Mouse (Mus musculus) neural tube, embryonic 15.5 days (tissue): ENCODE results near the gene Echdc2. TPM values are rescaled to one million over a fixed set of nuclear protein-coding genes. Genes with fewer than 3 reads are reported as not detected.
"Not testable (repeated sequence)": the region's sequence is repeated elsewhere in the genome, so short reads cannot be mapped to it uniquely, and the experiment has no call there.

Experiments used
- ATAC-seq: fragments of 200-750 bp; cut with Nextera tagmentation; 2 replicates; pipeline ENCODE4 v1.8.0; 2017; ENCODE audit warnings: mild to moderate bottlenecking, moderate TSS enrichment, moderate library complexity; ENCODE audit not compliant: low FRiP score
- H3K27ac ChIP-seq: fragments of 300-500 bp; sonication (generic); replicated peaks from 2 replicates; pipeline ENCODE4 v1.5.1; 2015; ENCODE audit warnings: mild to moderate bottlenecking, inconsistent platforms
- H3K27me3 ChIP-seq: fragments of 300-500 bp; sonication (generic); replicated peaks from 2 replicates; pipeline ENCODE4 v1.6.1; 2015; ENCODE audit warnings: inconsistent platforms
- H3K36me3 ChIP-seq: fragments of 300-500 bp; sonication (generic); 2 replicates; pipeline ENCODE4 v1.6.1; 2015; ENCODE audit warnings: inconsistent platforms
- H3K4me1 ChIP-seq: fragments of 300-500 bp; sonication (generic); 2 replicates; pipeline ENCODE4 v1.6.1; 2015; ENCODE audit warnings: inconsistent platforms
- H3K4me2 ChIP-seq: fragments of 300-500 bp; sonication (generic); 2 replicates; pipeline ENCODE4 v1.6.1; 2015; ENCODE audit warnings: inconsistent platforms, mild to moderate bottlenecking, moderate library complexity
- H3K4me3 ChIP-seq: fragments of 300-500 bp; sonication (generic); replicated peaks from 2 replicates; pipeline ENCODE4 v1.5.1; 2015; ENCODE audit warnings: mild to moderate bottlenecking, inconsistent platforms
- H3K9ac ChIP-seq: fragments of 300-500 bp; sonication (generic); replicated peaks from 2 replicates; pipeline ENCODE4 v1.6.1; 2015; ENCODE audit warnings: mild to moderate bottlenecking, inconsistent platforms
- H3K9me3 ChIP-seq: fragments of 300-500 bp; sonication (generic); replicated peaks from 2 replicates; pipeline ENCODE4 v1.6.1; 2016; ENCODE audit warnings: inconsistent platforms
- WGBS: fragments of 180-500 bp; shearing (Covaris S2); methylation state at CpG from one replicate; pipeline ENCODE4 v1.1.7; 2015; ENCODE audit warnings: mixed read lengths; 5-methylcytosine and 5-hydroxymethylcytosine counted together
- polyA plus RNA-seq: library from polyadenylated mRNA; unstranded; fragments of >200 nt; fragmentation: Nextera tagmentation; extraction: Ambion mirVana; gene quantifications from 2 replicates; pipeline ENCODE4 v1.2.1, GENCODE M21; 2015

Gene Echdc2
- polyA plus RNA-seq, 1 experiment from 2014 or later, result 11.8 TPM

- Histone ChIP-seq H3K27me3 (no peaks in the 10 kb centered on the region), H3K4me2 (no peak overlapping the region), H3K9ac (no peak overlapping the region), H3K36me3 (no peaks in the 10 kb centered on the region), H3K4me3 (no peak overlapping the region), H3K4me1 (no peaks in the 10 kb centered on the region), H3K27ac (no peak overlapping the region), H3K9me3 (no peaks in the 10 kb centered on the region)
- no peak for ATAC-seq
Observed at GRCm38 (mm10) chr4:108143778-108144177, 21.5 kb upstream of the Echdc2 start.

DNA sequence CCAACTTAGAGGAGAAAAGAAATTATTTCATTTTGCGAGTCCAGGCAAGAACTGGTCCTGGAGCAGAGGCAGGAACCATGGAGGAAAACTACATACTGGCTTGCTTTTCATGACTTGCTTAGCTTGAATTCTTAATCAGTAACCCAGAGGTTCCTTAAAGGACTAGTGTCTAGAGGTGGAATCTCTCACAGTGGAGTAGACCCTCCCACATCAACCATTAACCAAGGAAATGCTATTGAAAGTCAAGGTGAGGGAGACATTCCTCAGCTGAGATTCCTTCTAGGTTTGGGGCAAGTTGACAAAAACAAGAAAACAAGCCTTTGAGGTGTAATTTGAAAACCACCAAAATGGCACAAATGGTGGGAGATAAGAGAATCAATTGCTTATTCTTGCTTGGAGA is 20.4 kb upstream of the Echdc2 start, which contains the start of gene Scp2:
Gene Scp2 (minus strand): TSS at position 119 of the 400 bp plus-strand sequence.
- no peaks in the 10 kb centered on the region for H3K36me3 ChIP-seq

DNA sequence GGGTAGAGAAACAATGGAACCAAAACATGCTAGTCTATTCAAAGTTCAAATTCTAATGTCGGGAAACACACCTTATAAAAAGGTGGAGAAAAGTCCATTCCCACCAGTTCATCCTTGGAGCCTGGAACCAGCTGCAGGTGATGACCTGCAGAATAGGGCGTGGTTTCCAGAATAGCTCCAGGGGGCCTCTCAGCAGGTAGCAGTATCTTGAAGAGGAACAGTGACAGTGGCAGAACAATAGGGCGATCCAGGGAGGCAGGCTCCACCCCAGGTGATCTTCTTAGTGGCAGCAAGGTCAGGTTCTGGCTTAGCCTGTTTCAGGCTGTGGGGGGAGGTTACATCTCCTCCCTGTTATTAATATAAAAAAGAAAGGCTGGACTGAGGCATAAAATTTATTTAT is 19.7 kb upstream of the Echdc2 start:
- not testable (repeated sequence) for H3K4me1 ChIP-seq, ATAC-seq, H3K9ac ChIP-seq, H3K27me3 ChIP-seq, H3K27ac ChIP-seq, H3K9me3 ChIP-seq, H3K4me3 ChIP-seq, H3K36me3 ChIP-seq, H3K4me2 ChIP-seq
- WGBS, result 52% methylated on average over 3 of the region's 3 CpGs

More for the DNA sequence above, 20.4 kb upstream of the Echdc2 start, which contains the start of gene Scp2:
- H3K4me1 ChIP-seq, result no peaks in the 10 kb centered on the region
- H3K4me2 ChIP-seq, result no peak within 1 kb of the TSS
- no peaks in the 10 kb centered on the region for H3K9me3 ChIP-seq
- H3K27ac ChIP-seq, result no peak within 1 kb of the TSS
- no peaks in the 10 kb centered on the region for H3K27me3 ChIP-seq
- H3K9ac ChIP-seq, result no peak within 1 kb of the TSS
- no peak for ATAC-seq
- no peak within 1 kb of the TSS for H3K4me3 ChIP-seq
- 94% methylated on average over 1 of the region's 1 CpGs for WGBS

- not testable (repeated sequence) for H3K27me3 ChIP-seq, H3K36me3 ChIP-seq, H3K4me1 ChIP-seq, H3K4me2 ChIP-seq, H3K9ac ChIP-seq, H3K4me3 ChIP-seq, H3K9me3 ChIP-seq, H3K27ac ChIP-seq, ATAC-seq
- 78% methylated on average over 1 of the region's 1 CpGs for WGBS
Observed at GRCm38 (mm10) chr4:108155141-108155540, 10.1 kb upstream of the Echdc2 start.

- H3K27me3 ChIP-seq, result no peaks in the 10 kb centered on the region; the same call in 1 of the 2 replicates
- no peak for ATAC-seq
- no peak overlapping the region for H3K27ac ChIP-seq
- H3K36me3 ChIP-seq, result no peaks in the 10 kb centered on the region
- H3K4me2 ChIP-seq, result no peak overlapping the region
- 91% methylated on average over 8 of the region's 8 CpGs for WGBS
- peaks cover 10% of the 10 kb centered on the region for H3K4me1 ChIP-seq
- no peak overlapping the region for H3K9ac ChIP-seq
- H3K4me3 ChIP-seq, result no peak overlapping the region
- no peaks in the 10 kb centered on the region for H3K9me3 ChIP-seq
Observed at GRCm38 (mm10) chr4:108161936-108162335, 3.3 kb upstream of the Echdc2 start.

GRCm38 (mm10) chr4:108163291-108163690 is 1.9 kb upstream of the Echdc2 start:
- WGBS, result 86% methylated on average over 3 of the region's 3 CpGs
- H3K36me3 ChIP-seq, result no peaks in the 10 kb centered on the region
- no peaks in the 10 kb centered on the region; the same call in 1 of the 2 replicates for H3K27me3 ChIP-seq
- H3K4me1 ChIP-seq, result peaks cover 10% of the 10 kb centered on the region
- no peak overlapping the region for H3K4me2 ChIP-seq
- H3K4me3 ChIP-seq, result no peak overlapping the region
- H3K9ac ChIP-seq, result no peak overlapping the region
- H3K27ac ChIP-seq, result no peak overlapping the region
- no peak for ATAC-seq
- no peaks in the 10 kb centered on the region for H3K9me3 ChIP-seq

DNA sequence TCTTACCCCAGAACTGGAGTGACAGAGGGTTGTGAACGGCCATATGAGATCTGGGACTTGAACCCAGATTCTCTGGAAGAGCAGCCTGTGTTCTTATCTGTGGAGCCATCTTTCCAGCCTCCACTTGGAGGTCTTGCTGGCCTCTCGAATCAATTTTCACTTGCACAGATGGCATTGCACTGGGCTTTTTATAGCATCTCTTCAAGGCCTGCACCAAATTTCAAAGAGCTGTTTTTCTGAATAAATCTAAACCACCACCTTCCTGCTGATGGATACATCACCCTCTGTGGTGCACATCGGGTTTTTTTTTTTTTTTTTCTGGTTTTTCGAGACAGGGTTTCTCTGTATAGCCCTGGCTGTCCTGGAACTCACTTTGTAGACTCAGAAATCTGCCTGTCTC is 1.6 kb downstream of the Echdc2 start:
- Histone ChIP-seq H3K4me3 (no peak overlapping the region), H3K27ac (no peak overlapping the region), H3K27me3 (no peaks in the 10 kb centered on the region; the same call in 1 of the 2 replicates), H3K4me2 (no peak overlapping the region), H3K4me1 (peaks cover 10% of the 10 kb centered on the region), H3K9ac (no peak overlapping the region), H3K36me3 (no peaks in the 10 kb centered on the region), H3K9me3 (no peaks in the 10 kb centered on the region)
- ATAC-seq, result no peak
- 81% methylated on average over 4 of the region's 4 CpGs for WGBS

DNA sequence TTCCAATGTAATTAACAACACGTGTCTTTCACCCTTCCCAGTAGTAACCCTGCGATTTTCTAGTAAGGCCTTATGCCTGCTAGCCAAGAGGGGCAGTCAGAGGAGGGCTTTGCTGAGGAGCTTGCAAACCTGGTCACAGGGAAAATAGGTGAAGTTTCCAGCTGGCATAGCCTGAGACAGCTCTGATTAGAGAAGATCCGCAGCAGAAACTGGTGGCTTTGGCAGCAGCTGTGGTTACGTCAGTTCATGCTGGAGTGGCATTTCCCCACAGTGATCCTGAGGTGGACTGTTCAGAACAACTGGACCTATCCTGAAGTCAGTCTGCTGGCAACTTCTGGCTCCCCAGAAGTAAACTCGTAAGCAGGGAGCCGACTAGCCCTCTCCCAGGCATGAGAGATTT is 2.8 kb downstream of the Echdc2 start:
- Histone ChIP-seq H3K4me3 (no peak overlapping the region), H3K36me3 (no peaks in the 10 kb centered on the region), H3K27ac (no peak overlapping the region), H3K9ac (no peak overlapping the region), H3K4me1 (peaks cover 10% of the 10 kb centered on the region), H3K27me3 (no peaks in the 10 kb centered on the region; the same call in 1 of the 2 replicates), H3K9me3 (no peaks in the 10 kb centered on the region), H3K4me2 (no peak overlapping the region)
- 86% methylated on average over 6 of the region's 6 CpGs for WGBS
- no peak for ATAC-seq

- Histone ChIP-seq H3K9ac (no peak overlapping the region), H3K4me3 (no peak overlapping the region), H3K36me3 (no peaks in the 10 kb centered on the region), H3K27me3 (no peaks in the 10 kb centered on the region), H3K4me1 (no peaks in the 10 kb centered on the region), H3K9me3 (no peaks in the 10 kb centered on the region), H3K4me2 (no peak overlapping the region), H3K27ac (no peak overlapping the region)
- ATAC-seq, result no peak
- 55% methylated on average over 1 of the region's 1 CpGs for WGBS
Observed at GRCm38 (mm10) chr4:108182278-108182677, 17.0 kb downstream of the Echdc2 start.

DNA sequence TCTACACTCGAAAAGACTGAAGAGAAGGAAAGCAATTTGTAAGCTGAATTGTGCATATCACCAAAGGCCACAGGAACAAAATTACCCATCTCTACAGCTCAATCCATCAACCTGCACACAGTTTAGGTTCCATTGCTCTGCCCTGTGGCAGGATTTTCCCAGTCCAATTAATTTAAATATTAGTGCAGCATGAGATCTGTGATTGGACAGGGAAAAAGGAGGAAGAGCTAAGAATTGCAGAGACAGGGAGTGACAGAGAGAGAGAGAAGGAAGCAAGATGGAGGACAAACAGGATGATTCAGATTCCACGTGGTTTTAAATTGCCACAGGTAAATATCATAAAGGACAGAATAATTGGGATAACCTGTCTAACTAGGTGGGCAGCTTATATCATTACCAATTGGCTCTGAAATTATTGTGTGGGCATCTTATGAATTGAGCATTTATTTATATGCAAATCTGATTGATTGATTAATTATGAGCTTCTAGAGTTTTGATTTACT is 27.6 kb downstream of the Echdc2 start:
- Histone ChIP-seq H3K27me3 (no peaks in the 10 kb centered on the region), H3K4me2 (no peak overlapping the region), H3K4me1 (no peaks in the 10 kb centered on the region), H3K9me3 (no peaks in the 10 kb centered on the region), H3K27ac (no peak overlapping the region), H3K36me3 (no peaks in the 10 kb centered on the region), H3K9ac (no peak overlapping the region), H3K4me3 (no peak overlapping the region)
- no peak for ATAC-seq
- 82% methylated on average over 2 of the region's 2 CpGs for WGBS

DNA sequence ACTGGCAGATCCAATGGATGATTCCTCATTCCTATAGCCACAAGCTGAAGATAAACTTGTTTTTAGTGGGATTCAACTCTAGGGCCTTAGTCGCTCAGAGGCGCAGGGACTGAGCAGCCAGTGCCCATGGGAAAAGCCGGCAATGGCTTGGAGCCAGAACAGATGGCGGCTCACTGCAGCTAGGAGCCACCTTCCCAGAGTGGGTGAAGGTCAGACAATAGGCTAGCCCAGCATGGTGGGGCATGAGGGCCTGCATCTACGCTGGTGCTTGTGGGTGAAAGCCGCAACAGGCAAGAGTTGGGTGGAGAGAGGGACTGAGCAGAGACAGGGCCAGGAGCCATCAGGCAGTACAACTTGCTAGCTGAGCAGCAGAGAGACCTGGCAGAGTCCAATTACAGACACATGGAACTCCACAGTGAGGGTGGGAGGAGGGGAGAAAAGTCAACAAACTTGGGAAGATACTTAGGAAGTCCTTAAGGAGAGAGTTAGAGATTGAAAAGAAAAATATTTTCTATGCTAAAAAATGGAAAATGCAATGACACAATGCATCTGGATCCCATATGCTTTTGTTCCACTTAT is 31.1 kb downstream of the Echdc2 start:
- WGBS, result 58% methylated on average over 6 of the region's 6 CpGs
- H3K27ac ChIP-seq, result no peak overlapping the region
- ATAC-seq, result no peak
- H3K27me3 ChIP-seq, result no peaks in the 10 kb centered on the region
- no peaks in the 10 kb centered on the region for H3K9me3 ChIP-seq
- H3K4me2 ChIP-seq, result no peak overlapping the region
- H3K36me3 ChIP-seq, result no peaks in the 10 kb centered on the region
- no peak overlapping the region for H3K4me3 ChIP-seq
- H3K4me1 ChIP-seq, result no peaks in the 10 kb centered on the region
- no peak overlapping the region for H3K9ac ChIP-seq

DNA sequence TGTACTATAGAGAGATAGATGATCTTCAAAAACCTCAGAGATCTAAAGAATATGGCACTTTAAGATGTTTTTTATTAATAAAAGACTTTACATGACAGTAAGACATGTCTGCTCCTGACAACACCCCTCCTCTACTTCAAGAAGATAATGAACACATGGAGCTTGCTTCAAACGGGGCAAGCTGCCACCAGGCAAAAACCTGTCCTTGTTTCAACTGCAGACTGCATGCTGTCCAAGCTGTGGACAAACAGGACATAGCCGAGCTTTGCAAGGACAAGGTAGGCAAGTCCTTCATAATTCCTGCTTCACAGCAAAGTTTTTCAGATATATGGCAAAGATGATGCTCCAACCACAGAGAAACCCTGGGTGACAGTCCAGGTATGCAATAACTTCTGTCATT is 34.0 kb downstream of the Echdc2 start:
- no peak overlapping the region for H3K4me3 ChIP-seq
- H3K9ac ChIP-seq, result no peak overlapping the region
- WGBS, result 71% methylated on average over 2 of the region's 2 CpGs
- H3K27ac ChIP-seq, result no peak overlapping the region
- no peak overlapping the region for H3K4me2 ChIP-seq
- H3K36me3 ChIP-seq, result no peaks in the 10 kb centered on the region
- H3K27me3 ChIP-seq, result no peaks in the 10 kb centered on the region
- ATAC-seq, result no peak
- H3K4me1 ChIP-seq, result no peaks in the 10 kb centered on the region
- no peaks in the 10 kb centered on the region for H3K9me3 ChIP-seq
